Mouse (Mus musculus) frontal cortex, postnatal 36 days (tissue): ENCODE measurements around the gene Slc51a.

ENCODE experiments used
- DNase-seq, 2 experiments: peaks; one replicate each; pipeline ENCODE4 v3.0.0; 2022; ENCODE audit warnings: low spot score in 2 of 2

The Slc51a gene

DNA sequence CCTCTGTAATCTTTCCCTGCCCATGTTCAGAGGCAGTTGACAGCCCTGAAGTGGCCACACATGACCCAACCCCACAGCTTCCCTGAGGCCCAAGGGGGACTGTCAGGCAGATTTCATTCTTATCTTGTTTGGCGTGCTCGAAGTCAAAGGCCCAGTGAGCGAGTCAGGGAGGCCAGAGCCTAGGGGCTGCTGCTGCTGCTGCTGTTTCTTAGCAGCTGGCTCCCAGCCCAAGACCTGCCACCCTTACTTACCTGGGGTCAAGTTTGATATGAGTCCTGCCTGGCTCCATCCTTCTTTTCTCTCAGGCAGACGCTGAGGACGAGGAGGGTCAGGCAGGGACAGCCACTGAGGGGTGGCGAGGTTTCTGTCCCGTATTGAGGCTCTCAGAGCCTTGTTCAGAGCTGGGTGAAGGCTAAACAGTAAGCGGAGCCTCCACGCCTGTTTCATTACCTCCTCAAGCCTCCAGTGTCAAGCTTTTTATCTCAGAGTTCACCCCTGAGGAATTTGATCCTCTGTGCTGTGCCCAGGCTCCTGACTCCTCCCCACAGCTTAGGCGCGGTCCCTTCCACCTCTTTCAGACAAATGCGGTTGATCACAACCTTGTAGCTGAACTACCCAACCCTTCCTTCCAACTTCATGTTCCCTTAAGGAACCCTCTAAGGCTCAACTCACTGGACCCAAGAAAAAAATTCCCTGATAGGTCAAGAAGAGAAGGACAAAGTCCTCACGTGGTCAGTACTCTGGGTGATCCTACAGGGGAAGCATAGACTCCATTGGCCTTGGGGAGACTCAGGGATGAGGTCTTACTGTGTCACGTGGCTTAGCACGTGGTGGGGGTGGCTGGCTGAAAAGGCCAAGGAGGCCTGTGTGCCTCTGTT, at the start of gene Slc51a:
TSS of gene Slc51a (minus strand) at position 646 of the 878 bp plus-strand sequence.
- DNase-seq: no peak

- DNase-seq: no peak
Observed at GRCm38 (mm10) chr16:32535157-32535751, 47.6 kb upstream of the Slc51a start.

- DNase-seq: no peak
Observed at GRCm38 (mm10) chr16:32532878-32533826, 45.5 kb upstream of the Slc51a start.

- DNase-seq: no peak
Observed at GRCm38 (mm10) chr16:32526906-32527305, 39.2 kb upstream of the Slc51a start.

- no peak for DNase-seq
Observed at GRCm38 (mm10) chr16:32524244-32524615, 36.6 kb upstream of the Slc51a start.

DNA sequence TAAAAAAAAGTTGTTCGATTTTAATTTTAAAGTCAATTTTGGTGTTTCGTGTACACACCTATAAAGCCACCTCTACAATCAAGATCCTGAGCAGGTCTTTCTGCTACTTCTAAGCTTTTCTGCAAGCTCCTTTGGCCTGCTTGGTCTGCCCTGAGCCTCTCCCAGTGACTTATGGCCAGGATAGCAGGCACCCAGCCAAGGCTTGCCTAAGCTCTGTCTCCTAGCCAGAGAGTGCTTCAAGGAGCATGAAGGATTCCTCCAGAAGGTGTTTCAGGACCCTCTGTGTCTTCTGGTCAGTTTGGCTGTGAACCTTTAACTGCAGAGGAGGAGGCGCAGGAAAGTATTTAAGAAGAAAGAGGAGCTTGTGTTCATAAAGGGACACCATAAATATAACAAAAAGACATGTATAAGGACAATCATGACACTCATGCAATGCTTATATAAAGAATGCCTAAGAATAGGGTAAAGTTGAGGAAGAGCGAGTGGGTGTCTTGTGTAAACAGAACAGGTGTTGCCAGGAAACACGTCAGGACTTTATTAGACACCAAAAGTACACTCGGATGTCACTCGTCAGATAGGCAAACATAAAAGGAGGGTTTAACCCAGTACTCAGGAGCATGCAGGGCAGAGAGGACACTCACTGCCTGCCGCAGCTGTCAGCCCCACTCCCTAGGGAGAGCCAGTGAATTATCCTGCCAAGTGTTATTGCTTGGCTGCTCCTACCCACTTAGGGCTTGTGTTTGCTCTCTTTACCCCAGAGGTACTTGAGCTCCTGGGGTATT, 36.0 kb upstream of the Slc51a start:
- peak; percentile 21 to 29 for DNase-seq

GRCm38 (mm10) chr16:32522578-32523194, 35.0 kb upstream of the Slc51a start:
- no peak for DNase-seq

GRCm38 (mm10) chr16:32520372-32520748, 32.7 kb upstream of the Slc51a start:
- no peak for DNase-seq

DNA sequence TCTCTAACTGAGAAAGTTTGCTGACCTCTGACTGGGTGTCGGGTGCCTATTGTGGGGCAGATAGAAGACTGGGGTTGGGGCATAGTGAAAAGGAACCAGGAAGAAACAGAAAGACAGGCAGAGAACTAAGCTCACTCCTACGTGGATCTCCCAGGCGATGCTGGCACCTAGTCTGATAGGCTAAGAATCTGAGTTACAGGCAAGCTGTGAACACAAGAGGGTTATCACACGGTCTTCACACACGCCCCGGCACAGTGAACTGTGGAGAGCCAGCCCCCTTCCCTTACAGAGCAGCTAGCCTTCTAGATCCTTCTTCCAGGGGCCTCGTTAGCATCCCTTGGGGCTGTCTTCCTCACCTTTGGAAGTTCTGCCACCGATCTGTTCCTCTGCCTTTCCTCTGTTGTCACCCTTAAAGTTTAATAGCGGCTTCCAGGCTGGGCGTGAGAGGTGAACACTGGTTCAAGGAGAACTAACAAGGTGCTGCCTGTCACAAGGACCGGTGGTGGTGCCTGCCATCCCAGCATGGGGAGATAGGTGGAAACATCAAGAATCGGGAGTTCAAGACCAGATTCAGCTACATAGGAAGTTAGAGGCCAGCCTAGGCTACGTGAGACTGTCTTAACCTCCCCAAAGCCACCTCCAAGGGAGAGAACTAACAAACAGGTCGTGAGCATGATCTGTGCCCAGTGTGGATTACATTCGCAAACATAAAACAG, 32.1 kb upstream of the Slc51a start:
- DNase-seq: no peak

GRCm38 (mm10) chr16:32517785-32518481, 30.3 kb upstream of the Slc51a start:
- no peak for DNase-seq

- DNase-seq: peak; percentile 86 to 89
Observed at GRCm38 (mm10) chr16:32516006-32516962, 28.6 kb upstream of the Slc51a start.

- no peak for DNase-seq
Observed at GRCm38 (mm10) chr16:32513948-32514347, 26.3 kb upstream of the Slc51a start.

- DNase-seq: no peak
Observed at GRCm38 (mm10) chr16:32513401-32513800, 25.7 kb upstream of the Slc51a start.

GRCm38 (mm10) chr16:32512921-32513320, 25.2 kb upstream of the Slc51a start:
- no peak for DNase-seq

DNA sequence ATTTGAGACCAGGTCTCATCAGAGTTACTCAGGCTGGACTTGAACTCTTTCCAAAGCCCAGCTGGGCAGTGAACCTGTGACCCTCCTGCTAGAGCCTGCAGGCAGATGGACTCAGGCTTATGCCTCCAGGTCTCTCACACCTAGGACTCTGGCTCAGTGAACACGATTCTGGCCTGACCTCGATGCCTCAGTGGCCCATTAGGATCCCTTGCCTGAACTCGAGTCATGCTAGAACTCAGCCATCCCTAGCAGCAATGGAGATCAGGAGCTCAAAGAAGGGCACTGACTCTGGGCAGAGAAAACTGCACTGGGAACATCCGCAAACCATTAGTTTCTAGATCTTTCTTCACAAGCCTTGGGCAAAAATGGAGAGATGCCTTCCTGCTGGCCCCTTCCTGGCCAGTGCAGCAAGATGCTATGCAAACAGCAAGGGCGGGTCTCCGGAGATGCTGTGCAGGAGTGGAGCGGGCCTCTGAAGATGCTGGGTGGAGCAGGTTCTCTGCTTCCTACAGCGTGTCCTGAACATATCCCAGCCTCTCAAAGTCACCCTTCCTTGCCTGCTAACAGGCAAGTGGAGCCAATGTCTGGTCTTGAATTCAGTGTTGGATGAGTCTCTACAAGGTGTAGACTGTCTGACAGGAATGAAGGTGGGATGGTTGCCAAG, 24.3 kb upstream of the Slc51a start:
- DNase-seq: no peak

GRCm38 (mm10) chr16:32511338-32511734, 23.7 kb upstream of the Slc51a start:
- no peak for DNase-seq

DNA sequence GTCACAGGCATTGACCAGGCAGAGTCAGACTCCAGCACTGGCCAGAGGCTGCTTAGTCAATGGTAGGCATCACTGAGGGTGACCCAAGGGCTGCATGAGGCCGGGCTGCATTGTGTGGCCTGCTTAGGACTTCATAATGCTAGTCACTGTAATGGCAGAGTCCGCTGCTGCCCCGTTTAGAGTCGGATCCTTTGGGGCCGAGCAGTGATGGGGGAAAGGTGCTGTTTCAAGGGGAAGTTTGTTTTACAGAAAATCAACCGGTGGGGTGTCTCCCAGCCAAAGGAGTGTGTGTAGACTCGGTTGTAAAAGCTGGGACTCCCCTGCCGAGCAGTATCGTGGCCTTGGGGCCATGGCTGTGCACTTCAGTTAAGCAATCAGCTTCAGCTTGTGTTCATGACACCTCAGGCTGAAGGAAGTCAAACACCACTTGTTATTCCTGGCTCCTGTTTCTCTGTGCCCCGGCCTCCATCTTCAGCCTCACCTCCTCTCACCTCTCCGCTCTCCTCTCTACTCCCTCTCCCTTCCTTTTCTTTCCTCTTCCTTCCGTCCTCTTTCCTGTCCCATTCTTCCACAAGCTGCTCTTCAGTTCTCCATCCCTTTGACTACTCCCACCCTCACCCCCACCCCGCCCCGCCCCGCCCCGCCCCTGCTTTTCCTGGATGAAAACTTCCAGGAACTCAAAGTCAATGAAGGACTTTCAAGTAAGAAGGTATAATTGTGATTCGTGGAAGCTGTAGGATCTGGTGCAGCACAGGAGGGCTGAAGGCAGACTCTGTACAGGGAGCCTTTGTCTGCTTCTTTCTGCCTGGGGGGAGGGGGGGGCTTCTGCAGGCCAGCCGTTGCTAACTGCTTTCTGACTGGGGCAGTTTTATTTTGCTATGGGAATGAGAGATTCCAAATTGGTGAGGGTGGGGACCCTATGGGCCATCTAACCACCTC, 23.0 kb upstream of the Slc51a start:
- DNase-seq: no peak
